Mouse (Mus musculus): ENCODE results near the gene Gm8947. TPM values are rescaled to one million over a fixed set of nuclear protein-coding genes. Genes with fewer than 3 reads are reported as not detected.

Gm8947 gene
- not detected for polyA plus RNA-seq (2017; shearing (Covaris generic))

DNA sequence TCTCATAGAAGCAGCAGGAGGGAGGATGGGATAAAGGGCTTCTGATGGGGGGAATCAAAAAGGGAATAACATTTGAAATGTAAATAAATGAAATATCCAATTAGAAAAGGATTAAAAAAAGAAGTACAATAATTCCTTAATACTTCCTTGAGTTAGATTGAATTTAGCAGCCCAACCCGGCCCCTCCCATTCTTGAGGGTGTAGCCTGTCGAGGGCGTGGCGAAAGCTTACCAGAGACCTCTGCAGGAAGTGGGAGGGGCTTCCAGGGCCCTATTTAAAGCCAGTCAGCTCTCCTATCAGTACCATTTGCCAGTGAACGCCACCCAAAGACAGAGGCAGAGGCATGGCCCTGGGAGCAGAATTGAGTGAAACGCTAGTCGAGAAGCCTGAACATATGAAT is at the start of gene Gm8947:
Gene Gm8947, plus strand, starts transcription at position 302 of the 400 bp plus-strand sequence.

GRCm38 (mm10) chr1:151182266-151182665 is 9.9 kb upstream of the Gm8947 start, which contains the start of gene Gm47985:
Gene Gm47985, plus strand, starts transcription at chr1:151182537.

GRCm38 (mm10) chr1:151198120-151198519 is 5.9 kb downstream of the Gm8947 start, which contains the start of gene Gm47995:
Gene Gm47995, plus strand, starts transcription at chr1:151198448.

DNA sequence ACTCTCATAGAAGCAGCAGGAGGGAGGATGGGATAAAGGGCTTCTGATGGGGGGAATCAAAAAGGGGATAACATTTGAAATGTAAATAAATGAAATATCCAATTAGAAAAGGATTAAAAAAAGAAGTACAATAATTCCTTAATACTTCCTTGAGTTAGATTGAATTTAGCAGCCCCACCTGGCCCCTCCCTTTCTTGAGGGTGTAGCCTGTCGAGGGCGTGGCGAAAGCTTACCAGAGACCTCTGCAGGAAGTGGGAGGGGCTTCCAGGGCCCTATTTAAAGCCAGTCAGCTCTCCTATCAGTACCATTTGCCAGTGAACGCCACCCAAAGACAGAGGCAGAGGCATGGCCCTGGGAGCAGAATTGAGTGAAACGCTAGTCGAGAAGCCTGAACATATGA is 11.6 kb downstream of the Gm8947 start, which contains the start of gene 3110040M04Rik:
Gene 3110040M04Rik, plus strand, starts transcription at position 304 of the 400 bp plus-strand sequence.

GRCm38 (mm10) chr1:151209824-151210355 is 17.7 kb downstream of the Gm8947 start, which contains the start of gene Gm47996:
Gene Gm47996, plus strand, starts transcription at chr1:151210131.

Other genes with a start within 250 kb of the Gm8947 start
- gene Hmcn1, start 198.9 kb upstream of the Gm8947 start, polyA plus RNA-seq (2017; shearing (Covaris generic)): not detected
- not detected for gene Gm47985, start 9.8 kb upstream of the Gm8947 start, polyA plus RNA-seq (2017; shearing (Covaris generic))
- not detected for gene Gm47995, start 6.1 kb downstream of the Gm8947 start, polyA plus RNA-seq (2017; shearing (Covaris generic))
- gene 3110040M04Rik, start 11.7 kb downstream of the Gm8947 start, polyA plus RNA-seq (2017; shearing (Covaris generic)): not detected
- gene Gm47996, start 17.8 kb downstream of the Gm8947 start, polyA plus RNA-seq (2017; shearing (Covaris generic)): not detected
- 237 TPM for gene Ivns1abp, start 152.1 kb downstream of the Gm8947 start, polyA plus RNA-seq (2017; shearing (Covaris generic))
- gene Swt1, start 236.1 kb downstream of the Gm8947 start, polyA plus RNA-seq (2017; shearing (Covaris generic)): 42.2 TPM
- gene Trmt1l, start 236.2 kb downstream of the Gm8947 start, polyA plus RNA-seq (2017; shearing (Covaris generic)): 104 TPM

Measured in inflammation-experienced regulatory T-cells, adult 16 weeks (primary cell).